Mouse (Mus musculus): ENCODE data around the gene Ccdc84.

DNA sequence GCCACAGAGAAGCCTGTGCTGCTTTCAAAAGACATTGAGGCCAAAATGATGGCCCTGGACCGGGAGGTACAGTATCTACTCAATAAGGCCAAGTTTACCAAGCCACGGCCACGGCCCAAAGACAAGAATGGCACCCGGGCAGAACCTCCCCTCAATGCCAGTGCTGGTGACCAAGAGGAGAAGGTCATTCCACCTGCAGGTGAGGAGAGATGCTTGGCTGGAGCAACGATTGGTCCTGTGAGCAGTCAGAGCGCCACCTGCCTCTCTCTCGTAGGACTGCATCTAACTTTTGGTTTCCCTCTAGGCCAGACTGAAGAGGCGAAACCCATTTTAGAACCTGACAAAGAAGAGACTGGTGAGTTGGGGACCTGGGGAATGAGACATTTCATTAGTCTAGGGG lies 29.1 kb downstream of the Ccdc84 start:
- no peak for TF ChIP-seq POLR2A (IDR thresholded peaks at IDR 0.05; ENCODE audit: insufficient read length, low read depth)
- no peak for TF ChIP-seq E2F4 (IDR thresholded peaks at IDR 0.05; ENCODE audit: insufficient read depth)
- TF ChIP-seq TCF12 (IDR thresholded peaks at IDR 0.05; ENCODE audit: insufficient read depth, poor library complexity, severe bottlenecking): no peak
- TF ChIP-seq POLR2AphosphoS2 (IDR thresholded peaks at IDR 0.05; ENCODE audit: insufficient read length, low read depth): no peak
- no peak for TF ChIP-seq USF1 (IDR thresholded peaks at IDR 0.05; ENCODE audit: low read depth)
- no peak for TF ChIP-seq CEBPB (IDR thresholded peaks at IDR 0.05; ENCODE audit: insufficient read depth, poor library complexity, severe bottlenecking)
- TF ChIP-seq TCF3 (IDR thresholded peaks at IDR 0.05; ENCODE audit: insufficient read length, low read depth): no peak
- no peak for TF ChIP-seq MYOG (IDR thresholded peaks at IDR 0.05; ENCODE audit: control insufficient read depth in 1 of 3, insufficient read depth in 1 of 3, insufficient read length in 2 of 3, low read depth in 2 of 3)
